Mouse (Mus musculus): ENCODE measurements at regions not wholly inside any gene's neighbourhood (a gene's known extent, or its start where the extent isn't known, plus 50 kb on each side); places are given as distances from the start of the nearest gene placed in this dataset.
"Not testable (repeated sequence)": the region's sequence is repeated elsewhere in the genome, so short reads cannot be mapped to it uniquely, and the experiment has no call there.

DNA sequence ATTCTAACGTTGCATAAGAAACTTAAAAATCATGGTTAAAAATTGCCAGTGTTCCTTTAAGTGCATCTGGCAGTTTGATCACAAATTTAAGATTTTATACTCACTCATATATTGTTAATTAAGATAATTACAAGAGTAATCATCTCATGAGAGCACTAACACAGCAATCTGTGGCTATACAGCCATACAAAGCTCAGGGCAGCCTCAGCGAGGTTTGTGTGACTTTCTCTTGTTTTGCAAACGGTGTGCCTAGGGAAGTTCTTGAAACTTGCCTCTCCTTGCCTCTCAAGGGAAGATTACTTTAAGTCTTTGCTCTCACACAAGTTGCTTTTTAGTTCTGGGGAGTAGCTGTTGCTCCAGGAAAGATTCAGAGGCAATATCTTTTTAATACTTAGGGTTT, 58.1 kb upstream of the Slc1a4 start:
- DNase-seq (ENCODE audit: low spot score in 2 of 2): no peak

DNA sequence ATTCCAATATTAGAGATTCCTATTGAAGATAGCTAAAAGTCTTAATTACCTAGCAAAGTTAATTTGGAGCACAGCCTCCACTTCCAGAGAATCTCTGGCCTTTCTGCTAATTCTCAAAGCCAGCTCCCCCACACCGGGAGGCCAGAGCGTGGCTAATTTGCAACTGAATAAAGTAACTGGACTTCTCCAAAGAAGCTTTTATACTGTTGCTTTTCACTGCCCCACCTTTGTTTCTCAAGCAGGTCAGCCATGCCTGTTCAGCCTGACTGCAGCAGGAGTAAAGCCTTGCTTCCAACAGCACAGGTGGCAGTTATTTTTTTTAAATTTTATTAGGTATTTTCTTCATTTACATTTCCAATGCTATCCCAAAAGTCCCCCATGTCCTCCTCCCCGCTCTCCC, 60.8 kb upstream of the Slc1a4 start:
- not testable (repeated sequence) for DNase-seq (ENCODE audit: low spot score in 2 of 2)

GRCm38 (mm10) chr11:20393807-20394206, 61.3 kb upstream of the Slc1a4 start:
- DNase-seq (ENCODE audit: low spot score in 2 of 2): not testable (repeated sequence)

GRCm38 (mm10) chr11:20395848-20396203, 63.3 kb upstream of the Slc1a4 start:
- no peak for DNase-seq (ENCODE audit: low spot score in 2 of 2)

DNA sequence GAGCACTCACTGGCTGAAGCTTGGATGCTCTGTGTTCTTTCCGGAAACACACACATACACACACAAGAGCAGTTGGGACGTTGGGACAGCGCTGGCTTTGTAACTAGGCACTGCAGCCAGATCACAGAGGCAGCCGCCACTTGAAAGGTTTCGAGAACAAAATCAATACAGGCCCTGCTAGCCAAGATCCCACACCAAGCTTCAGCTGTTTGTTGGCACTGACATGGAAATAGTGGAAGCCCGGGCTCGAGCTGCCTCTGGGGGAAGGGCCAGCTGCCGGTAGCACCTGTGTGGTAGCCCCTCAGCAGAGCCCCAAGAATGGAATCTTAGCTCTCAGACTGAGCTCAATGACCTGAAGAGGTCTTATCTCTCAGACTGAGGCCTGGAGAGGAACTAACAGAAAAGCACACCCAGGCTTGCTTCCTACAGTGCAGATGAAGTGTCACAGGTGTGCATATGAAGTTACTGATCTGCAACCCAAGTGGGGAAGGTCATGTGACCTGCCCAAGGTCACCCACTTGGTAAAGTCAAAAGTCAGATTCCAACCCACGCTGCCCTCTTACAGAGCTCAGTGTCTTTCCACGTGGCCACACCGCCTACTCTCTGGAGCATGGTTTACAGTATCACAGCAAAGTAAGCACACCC, 63.8 kb upstream of the Slc1a4 start:
- DNase-seq (ENCODE audit: low spot score in 2 of 2): no peak

GRCm38 (mm10) chr11:20396884-20397283, 64.4 kb upstream of the Slc1a4 start:
- no peak for DNase-seq (ENCODE audit: low spot score in 2 of 2)

DNA sequence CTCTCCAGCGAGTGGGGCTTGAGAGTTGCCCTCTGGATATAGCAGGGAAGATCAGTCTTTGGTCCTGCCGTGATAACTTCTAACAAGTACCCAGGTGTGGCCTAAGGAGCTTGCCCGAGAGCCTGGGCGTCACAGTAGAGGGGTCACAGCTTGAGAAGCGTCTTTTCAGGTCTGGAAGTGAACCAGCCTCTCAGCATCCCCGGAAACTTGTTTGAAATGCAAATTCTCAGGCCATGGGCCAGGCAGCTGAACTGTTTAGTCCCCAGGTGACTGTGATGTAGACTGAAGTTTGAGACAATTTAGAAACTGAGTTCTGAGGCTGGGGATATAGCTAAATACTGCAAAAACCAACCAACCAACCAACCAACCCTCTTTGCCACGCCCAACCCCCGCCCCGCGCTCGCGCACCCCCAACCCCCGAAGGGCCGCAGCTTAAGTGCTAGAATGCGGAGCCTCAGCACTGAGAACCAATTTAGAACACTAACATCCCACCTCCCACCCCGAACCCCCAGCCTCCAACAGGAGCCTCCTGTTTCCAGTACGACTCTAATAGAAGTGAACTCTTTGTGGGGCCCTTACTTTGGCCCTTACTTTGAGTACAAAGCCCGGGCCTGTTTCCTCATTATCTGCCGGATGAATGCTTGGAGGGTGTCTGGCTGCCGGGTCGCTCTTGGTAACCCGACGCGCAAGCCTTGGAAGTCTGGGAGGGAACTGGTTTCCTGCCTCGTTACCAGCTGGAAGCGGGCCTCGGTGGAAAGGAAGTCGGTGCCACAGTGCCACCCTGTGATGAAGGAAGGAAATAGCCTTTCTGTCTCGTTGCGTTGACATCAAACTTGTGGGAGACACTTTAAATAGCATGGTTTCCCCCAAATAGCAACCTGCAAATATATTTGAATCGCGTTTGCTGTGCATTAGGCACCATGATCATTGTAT, 68.1 kb upstream of the Slc1a4 start:
- DNase-seq (ENCODE audit: low spot score in 2 of 2): peak; percentile 16 to 58

- DNase-seq (ENCODE audit: low spot score in 2 of 2): no peak
Observed at GRCm38 (mm10) chr11:20403456-20403855, 70.9 kb upstream of the Slc1a4 start.

DNA sequence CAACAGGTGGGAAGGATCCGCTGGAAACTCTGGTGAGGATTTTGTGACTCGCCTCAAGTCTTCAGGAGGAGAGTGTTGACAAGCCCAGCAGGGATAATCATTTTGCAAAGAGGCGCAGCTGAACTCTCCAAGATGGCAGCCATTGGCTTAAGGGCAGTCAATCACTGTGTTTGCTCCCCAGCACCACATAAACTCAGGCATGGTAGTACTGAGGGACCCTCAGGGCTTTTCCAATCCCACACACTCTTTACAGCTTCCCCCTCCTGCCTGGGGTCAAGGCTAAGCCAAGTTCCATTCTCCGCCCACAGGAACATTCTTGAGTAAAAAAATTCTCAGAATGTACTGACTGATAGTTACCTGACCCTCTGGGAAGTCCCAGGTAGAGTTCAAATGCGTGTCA, 72.0 kb upstream of the Slc1a4 start:
- no peak for DNase-seq (ENCODE audit: low spot score in 2 of 2)

GRCm38 (mm10) chr11:20418141-20418540, 85.6 kb upstream of the Slc1a4 start:
- DNase-seq (ENCODE audit: low spot score in 2 of 2): no peak

DNA sequence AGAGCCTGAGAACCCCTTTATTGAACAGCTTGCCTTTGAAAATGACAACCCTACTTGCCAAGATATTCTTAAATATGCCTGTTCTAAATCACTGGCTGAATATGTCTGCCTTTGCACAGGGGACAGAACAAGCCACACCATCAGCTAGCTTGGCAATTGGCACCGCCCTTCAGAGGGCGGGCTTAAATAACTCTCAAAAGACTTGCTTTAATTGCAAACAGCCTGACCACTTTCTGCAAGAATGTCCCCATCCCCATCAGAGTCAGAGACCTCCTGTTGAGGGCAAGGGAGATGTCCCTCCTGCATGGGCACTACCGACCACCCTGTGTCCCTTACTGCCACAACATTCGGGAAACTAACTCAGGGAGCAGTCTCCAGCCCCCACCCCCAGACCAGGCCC, 88.4 kb upstream of the Slc1a4 start:
- no peak for DNase-seq (ENCODE audit: low spot score in 2 of 2)

DNA sequence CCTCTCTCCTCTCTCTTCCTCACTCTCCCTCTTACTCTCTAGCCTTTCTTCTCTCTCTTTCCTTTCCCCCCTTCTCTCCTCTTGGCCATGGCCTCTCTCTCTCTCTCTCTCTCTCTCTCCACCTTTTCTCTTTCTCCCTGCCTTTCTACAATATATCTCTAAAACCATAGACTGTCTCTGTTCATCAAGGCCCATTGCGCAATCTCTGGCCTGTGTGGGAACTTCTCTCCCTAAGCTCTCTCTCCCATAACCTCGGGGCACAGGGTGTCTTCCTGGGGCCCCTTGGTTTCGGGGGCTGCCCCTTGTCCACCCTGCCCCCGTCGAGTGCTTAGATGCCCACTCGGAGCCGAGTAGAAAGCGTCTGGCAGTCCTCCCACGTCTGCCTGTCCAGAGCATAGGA, 103.5 kb upstream of the Slc1a4 start:
- no peak for DNase-seq (ENCODE audit: low spot score in 2 of 2)

GRCm38 (mm10) chr11:20442476-20442875, 100.6 kb upstream of the Sertad2 start:
- no peak for DNase-seq (ENCODE audit: low spot score in 2 of 2)

GRCm38 (mm10) chr11:20445061-20445902, 97.8 kb upstream of the Sertad2 start:
- no peak for DNase-seq (ENCODE audit: low spot score in 2 of 2)

- peak; percentile 42 to 80 for DNase-seq (ENCODE audit: low spot score in 2 of 2)
Observed at GRCm38 (mm10) chr11:20445903-20446264, 97.2 kb upstream of the Sertad2 start.

GRCm38 (mm10) chr11:20452901-20453300, 90.2 kb upstream of the Sertad2 start:
- DNase-seq (ENCODE audit: low spot score in 2 of 2): no peak

DNA sequence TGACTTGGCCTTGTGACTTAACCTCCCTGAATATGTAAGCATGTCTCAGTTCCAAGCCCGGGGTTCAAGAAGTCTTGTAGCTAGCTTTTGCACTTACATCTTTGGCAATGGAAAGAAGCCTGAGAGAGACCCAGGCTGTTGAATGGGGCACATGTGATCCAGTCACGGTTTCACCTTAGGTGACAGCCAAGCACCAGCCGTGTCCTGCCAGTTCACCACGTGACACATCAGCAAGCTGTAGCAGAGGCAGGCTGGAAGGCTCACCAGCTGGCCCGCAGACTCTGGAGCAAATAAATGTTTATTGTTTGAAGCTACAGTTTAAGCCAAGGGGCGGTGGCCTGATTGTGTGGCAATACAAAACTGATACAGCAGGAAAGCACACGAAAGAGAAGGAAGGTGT, 89.3 kb upstream of the Sertad2 start:
- no peak for DNase-seq (ENCODE audit: low spot score in 2 of 2)

DNA sequence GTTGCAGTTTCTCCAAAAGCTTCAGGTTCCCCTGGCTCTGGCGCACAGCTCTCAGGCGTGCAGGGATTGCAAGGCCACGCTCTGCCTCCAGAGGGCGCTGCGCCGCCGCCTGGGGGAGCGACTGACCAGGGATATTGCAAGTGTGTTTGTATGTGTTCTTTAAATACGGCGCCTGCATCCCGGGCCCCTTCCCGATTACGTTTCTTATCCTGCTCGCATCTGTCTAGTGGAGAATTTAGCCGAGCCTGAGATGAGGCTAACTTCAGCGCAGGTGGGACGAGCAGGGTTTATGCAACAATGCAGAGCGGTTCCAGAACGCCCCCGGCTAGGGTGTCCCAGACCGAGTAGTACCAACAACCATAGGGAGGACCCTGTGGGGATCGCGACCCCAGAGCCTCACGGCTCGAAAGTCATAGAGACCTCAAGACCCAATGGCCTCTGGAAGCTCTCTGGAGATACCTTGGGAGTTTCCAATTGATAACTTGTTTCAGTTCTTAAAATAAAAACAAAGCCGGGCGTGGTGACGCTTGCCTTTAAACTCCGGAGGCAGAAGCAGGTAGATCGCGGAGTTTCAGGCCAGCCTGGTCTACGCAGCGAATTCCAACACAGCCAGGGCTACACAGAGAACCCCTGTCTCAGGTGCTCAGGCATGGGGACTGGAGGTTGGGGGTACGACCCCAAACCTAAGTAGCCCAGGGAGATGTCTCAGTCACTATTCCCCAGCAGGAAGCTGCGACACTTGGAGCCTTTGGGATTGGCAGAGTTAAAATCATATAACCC, 87.8 kb upstream of the Sertad2 start:
- peak; percentile 81 to 89 for DNase-seq (ENCODE audit: low spot score in 2 of 2)

GRCm38 (mm10) chr11:20455865-20456648, 87.0 kb upstream of the Sertad2 start:
- no peak for DNase-seq (ENCODE audit: low spot score in 2 of 2)

DNA sequence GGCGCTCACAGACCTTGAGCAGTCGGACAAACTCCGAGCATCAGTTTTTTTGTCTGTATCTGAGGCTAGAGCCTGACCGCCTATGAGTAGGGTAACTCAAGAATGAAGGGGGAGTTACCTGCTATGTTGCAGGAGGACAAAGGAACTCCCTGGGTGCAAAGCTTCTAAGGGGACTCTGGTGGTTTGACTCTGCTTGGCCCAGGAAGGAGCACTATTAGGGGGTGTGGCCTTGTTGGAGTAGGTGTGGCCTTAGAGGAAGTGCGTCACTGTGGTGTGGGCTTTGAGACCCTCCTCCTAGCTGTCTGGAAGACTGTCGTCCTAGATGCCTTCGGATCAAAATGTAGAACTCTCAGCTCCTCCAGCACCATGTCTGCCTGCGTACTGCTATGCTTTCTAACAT, 83.9 kb upstream of the Sertad2 start:
- DNase-seq (ENCODE audit: low spot score in 2 of 2): no peak

GRCm38 (mm10) chr11:20460501-20460921, 82.5 kb upstream of the Sertad2 start:
- no peak for DNase-seq (ENCODE audit: low spot score in 2 of 2)

All from spleen, postnatal 10 days (tissue).